Mouse (Mus musculus) liver, postnatal 0 days (tissue): ENCODE results near the gene Map4k2. TPM values are rescaled to one million over a fixed set of nuclear protein-coding genes. Genes with fewer than 3 reads are reported as not detected.

Source experiments
- ATAC-seq: fragments of 200-750 bp; cut with Nextera tagmentation; 2 replicates; pipeline ENCODE4 v1.8.0; 2017; ENCODE audit warnings: mild to moderate bottlenecking, moderate library complexity
- DNase-seq: peaks from one replicate; pipeline ENCODE4 v3.0.0-alpha.2; 2016
- H3K27ac ChIP-seq: fragments of 300-500 bp; sonication (generic); 2 replicates; pipeline ENCODE4 v1.5.1; 2014; ENCODE audit warnings: antibody characterized with exemption, moderate library complexity, mild to moderate bottlenecking, low read depth
- H3K27me3 ChIP-seq: fragments of 300-500 bp; sonication (generic); 2 replicates; pipeline ENCODE4 v1.6.1; 2014; ENCODE audit warnings: low read length, control low read depth, mixed read lengths; ENCODE audit not compliant: insufficient read depth
- H3K36me3 ChIP-seq: fragments of 300-500 bp; sonication (generic); replicated peaks from 2 replicates; pipeline ENCODE4 v1.6.1; 2014; ENCODE audit warnings: mild to moderate bottlenecking, control low read depth, low read length, moderate library complexity, mixed read lengths; ENCODE audit not compliant: insufficient read depth
- H3K4me1 ChIP-seq: fragments of 300-500 bp; sonication (generic); 2 replicates; pipeline ENCODE4 v1.6.1; 2014; ENCODE audit warnings: antibody characterized with exemption, mild to moderate bottlenecking, control low read depth; ENCODE audit not compliant: insufficient read depth
- H3K4me2 ChIP-seq: fragments of 300-500 bp; sonication (generic); 2 replicates; pipeline ENCODE4 v1.6.1; 2014; ENCODE audit warnings: low read depth, mild to moderate bottlenecking, low read length, moderate library complexity, mixed read lengths
- H3K4me3 ChIP-seq: fragments of 300-500 bp; sonication (generic); 2 replicates; pipeline ENCODE4 v1.5.1; 2014; ENCODE audit warnings: low read depth, low read length
- H3K9ac ChIP-seq: fragments of 300-500 bp; sonication (generic); replicated peaks from 2 replicates; pipeline ENCODE4 v1.6.1; 2014; ENCODE audit warnings: mild to moderate bottlenecking, moderate library complexity
- H3K9me3 ChIP-seq: fragments of 300-500 bp; sonication (generic); 2 replicates; pipeline ENCODE4 v1.6.1; 2016; ENCODE audit warnings: mild to moderate bottlenecking, control low read depth, low read length, mixed read lengths
- CTCF ChIP-seq: sonication (generic); IDR thresholded peaks from 2 replicates; pipeline ENCODE4 v1.5.1; 2016; ENCODE audit warnings: antibody characterized with exemption, low read depth
- EP300 ChIP-seq: IDR thresholded peaks from 2 replicates; pipeline ENCODE4 v1.6.1; 2016; ENCODE audit warnings: antibody characterized with exemption, low read depth, mild to moderate bottlenecking
- WGBS: fragments of 180-500 bp; shearing (Covaris S2); extraction: QIAGEN DNeasy Blood & Tissue Kit; methylation state at CpG from one replicate; pipeline ENCODE4 v1.1.7; 2014; ENCODE audit not compliant: insufficient replicate concordance; 5-methylcytosine and 5-hydroxymethylcytosine counted together
- polyA plus RNA-seq: library from polyadenylated mRNA; unstranded; fragments of >200 nt; fragmentation: Nextera tagmentation; extraction: Ambion mirVana; gene quantifications from 2 replicates; pipeline ENCODE4 v1.2.1, GENCODE M21; 2015

Gene Map4k2
- polyA plus RNA-seq, 1 experiment from 2014 or later, result 5.7 TPM

GRCm38 (mm10) chr19:6384954-6385353 lies 44.0 kb downstream of the Map4k2 start:
- H3K9ac ChIP-seq, result no peak overlapping the region
- H3K27ac ChIP-seq, result no peak overlapping the region
- no peak overlapping the region for H3K4me2 ChIP-seq
- H3K4me1 ChIP-seq, result peaks cover 15% of the 10 kb centered on the region
- no peaks in the 10 kb centered on the region for H3K27me3 ChIP-seq
- TF ChIP-seq EP300, result no peak
- no peak for TF ChIP-seq CTCF
- no peak overlapping the region for H3K4me3 ChIP-seq
- no peak for DNase-seq
- WGBS, result 61% methylated on average over 11 of the region's 11 CpGs
- no peak for ATAC-seq
- no peaks in the 10 kb centered on the region for H3K9me3 ChIP-seq
- no peaks in the 10 kb centered on the region for H3K36me3 ChIP-seq

- no peak for DNase-seq
- Histone ChIP-seq H3K27me3 (no peaks in the 10 kb centered on the region), H3K9me3 (no peaks in the 10 kb centered on the region), H3K4me1 (peaks cover 20% of the 10 kb centered on the region), H3K4me3 (no peak overlapping the region), H3K9ac (no peak overlapping the region), H3K4me2 (no peak overlapping the region), H3K27ac (no peak overlapping the region), H3K36me3 (no peaks in the 10 kb centered on the region)
- WGBS, result 68% methylated on average over 5 of the region's 5 CpGs
- TF ChIP-seq CTCF (no peak), EP300 (no peak)
- ATAC-seq, result no peak
Observed at GRCm38 (mm10) chr19:6385419-6385818, 44.5 kb downstream of the Map4k2 start.

- Histone ChIP-seq H3K4me3 (no peak overlapping the region), H3K27ac (no peak overlapping the region), H3K36me3 (no peaks in the 10 kb centered on the region), H3K9me3 (no peaks in the 10 kb centered on the region), H3K9ac (no peak overlapping the region), H3K4me1 (peaks cover 23% of the 10 kb centered on the region), H3K4me2 (no peak overlapping the region), H3K27me3 (no peaks in the 10 kb centered on the region)
- ATAC-seq, result no peak
- 80% methylated on average over 7 of the region's 7 CpGs for WGBS
- TF ChIP-seq EP300 (no peak), CTCF (no peak)
- no peak for DNase-seq
Observed at GRCm38 (mm10) chr19:6385821-6386220, 44.9 kb downstream of the Map4k2 start.

GRCm38 (mm10) chr19:6386234-6386633 lies 45.3 kb downstream of the Map4k2 start:
- TF ChIP-seq EP300 (no peak), CTCF (no peak)
- H3K4me1 ChIP-seq, result peaks cover 23% of the 10 kb centered on the region
- WGBS, result 61% methylated on average over 9 of the region's 9 CpGs
- no peak overlapping the region for H3K4me2 ChIP-seq
- DNase-seq (no peak), ATAC-seq (no peak)
- no peak overlapping the region for H3K4me3 ChIP-seq
- H3K9ac ChIP-seq, result no peak overlapping the region
- H3K9me3 ChIP-seq, result no peaks in the 10 kb centered on the region
- H3K36me3 ChIP-seq, result no peaks in the 10 kb centered on the region
- H3K27me3 ChIP-seq, result no peaks in the 10 kb centered on the region
- H3K27ac ChIP-seq, result no peak overlapping the region

GRCm38 (mm10) chr19:6388006-6388405 lies 47.1 kb downstream of the Map4k2 start:
- H3K4me1 ChIP-seq, result peaks cover 21% of the 10 kb centered on the region
- H3K27ac ChIP-seq, result no peak overlapping the region
- H3K4me3 ChIP-seq, result no peak overlapping the region
- ATAC-seq (no peak), DNase-seq (no peak)
- no peaks in the 10 kb centered on the region for H3K9me3 ChIP-seq
- 75% methylated on average over 13 of the region's 13 CpGs for WGBS
- TF ChIP-seq CTCF, result no peak
- TF ChIP-seq EP300, result no peak
- H3K27me3 ChIP-seq, result no peaks in the 10 kb centered on the region
- no peak overlapping the region for H3K4me2 ChIP-seq
- H3K36me3 ChIP-seq, result no peaks in the 10 kb centered on the region
- no peak overlapping the region for H3K9ac ChIP-seq

GRCm38 (mm10) chr19:6389803-6390202 lies 48.9 kb downstream of the Map4k2 start:
- no peak for TF ChIP-seq EP300
- TF ChIP-seq CTCF, result no peak
- H3K4me2 ChIP-seq, result peak overlapping the region; percentile 69
- DNase-seq, result peak; percentile 67
- H3K27me3 ChIP-seq, result no peaks in the 10 kb centered on the region
- H3K36me3 ChIP-seq, result no peaks in the 10 kb centered on the region
- peak overlapping the region; percentile 33 for H3K4me3 ChIP-seq
- peaks cover 19% of the 10 kb centered on the region for H3K4me1 ChIP-seq
- ATAC-seq, result peak; percentile 76
- H3K9me3 ChIP-seq, result no peaks in the 10 kb centered on the region
- WGBS, result 8% methylated on average over 16 of the region's 16 CpGs
- H3K27ac ChIP-seq, result peak overlapping the region; percentile 46
- H3K9ac ChIP-seq, result peak overlapping the region; percentile 48; the same call in 1 of the 2 replicates

GRCm38 (mm10) chr19:6390251-6390650 lies 49.3 kb downstream of the Map4k2 start:
- no peak overlapping the region; the same call in 1 of the 2 replicates for H3K4me3 ChIP-seq
- peaks cover 16% of the 10 kb centered on the region for H3K4me1 ChIP-seq
- no peaks in the 10 kb centered on the region for H3K9me3 ChIP-seq
- ATAC-seq (peak; percentile 63), DNase-seq (no peak)
- H3K36me3 ChIP-seq, result no peaks in the 10 kb centered on the region
- 43% methylated on average over 6 of the region's 6 CpGs for WGBS
- TF ChIP-seq CTCF (no peak), EP300 (no peak)
- H3K27ac ChIP-seq, result peak overlapping the region; percentile 46
- H3K9ac ChIP-seq, result no peak overlapping the region
- peak overlapping the region; percentile 69 for H3K4me2 ChIP-seq
- H3K27me3 ChIP-seq, result no peaks in the 10 kb centered on the region
